Mouse (Mus musculus) lung, embryonic 15.5 days (tissue): ENCODE measurements around the gene Xrn2. TPM values are rescaled to one million over a fixed set of nuclear protein-coding genes. Genes with fewer than 3 reads are reported as not detected.

Experiments used
- ATAC-seq: fragments of 200-750 bp; cut with Nextera tagmentation; 2 replicates; pipeline ENCODE4 v1.8.0; 2017; ENCODE audit warnings: moderate number of reproducible peaks, borderline replicate concordance; ENCODE audit not compliant: low FRiP score, low TSS enrichment; ENCODE audit errors: extremely low read depth
- H3K27ac ChIP-seq: fragments of 300-500 bp; sonication (generic); 2 replicates; pipeline ENCODE4 v1.5.1; 2015; ENCODE audit warnings: moderate library complexity, mild to moderate bottlenecking, inconsistent platforms
- H3K27me3 ChIP-seq: fragments of 300-500 bp; sonication (generic); 2 replicates; pipeline ENCODE4 v1.6.1; 2015; ENCODE audit warnings: inconsistent platforms
- H3K36me3 ChIP-seq: fragments of 300-500 bp; sonication (generic); 2 replicates; pipeline ENCODE4 v1.6.1; 2015; ENCODE audit warnings: inconsistent platforms
- H3K4me1 ChIP-seq: fragments of 300-500 bp; sonication (generic); 2 replicates; pipeline ENCODE4 v1.6.1; 2015; ENCODE audit warnings: inconsistent platforms
- H3K4me2 ChIP-seq: fragments of 300-500 bp; sonication (generic); 2 replicates; pipeline ENCODE4 v1.6.1; 2015; ENCODE audit warnings: inconsistent platforms, mild to moderate bottlenecking, moderate library complexity
- H3K4me3 ChIP-seq: fragments of 300-500 bp; sonication (generic); 2 replicates; pipeline ENCODE4 v1.5.1; 2015; ENCODE audit warnings: mild to moderate bottlenecking, inconsistent platforms
- H3K9ac ChIP-seq: fragments of 300-500 bp; sonication (generic); 2 replicates; pipeline ENCODE4 v1.6.1; 2015; ENCODE audit warnings: inconsistent platforms
- H3K9me3 ChIP-seq: fragments of 300-500 bp; sonication (generic); 2 replicates; pipeline ENCODE4 v1.6.1; 2016; ENCODE audit warnings: inconsistent platforms
- WGBS: fragments of 180-500 bp; shearing (Covaris S2); methylation state at CpG from one replicate; pipeline ENCODE4 v1.1.7; 2015; 5-methylcytosine and 5-hydroxymethylcytosine counted together
- polyA plus RNA-seq: library from polyadenylated mRNA; unstranded; fragments of >200 nt; fragmentation: Nextera tagmentation; extraction: Ambion mirVana; gene quantifications from 2 replicates; pipeline ENCODE4 v1.2.1, GENCODE M21; 2015

The Xrn2 gene
- polyA plus RNA-seq, 1 experiment from 2014 or later: 77.3 TPM

DNA sequence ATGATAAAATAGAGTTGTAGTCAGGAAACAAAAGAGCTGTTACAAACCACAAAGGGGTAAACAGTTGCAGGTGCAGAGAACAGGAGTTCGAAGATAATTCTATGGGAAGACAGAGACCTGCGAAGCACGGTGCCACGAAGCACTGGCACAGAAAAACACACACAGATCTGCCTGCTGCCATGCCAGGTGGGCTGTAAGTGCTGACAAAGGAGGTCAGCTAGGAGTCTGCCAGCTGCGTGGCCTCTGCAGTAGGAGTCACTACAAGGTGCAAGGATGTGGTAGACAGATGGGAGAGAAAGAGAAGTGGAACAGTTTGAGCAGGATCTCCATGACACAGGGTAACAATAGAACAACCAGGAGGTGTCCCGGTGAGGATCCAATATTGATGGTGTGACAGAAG is 114.6 kb downstream of the Xrn2 start:
- Histone ChIP-seq H3K27me3 (no peaks in the 10 kb centered on the region), H3K4me2 (no peak overlapping the region), H3K36me3 (no peaks in the 10 kb centered on the region), H3K4me1 (no peaks in the 10 kb centered on the region), H3K4me3 (no peak overlapping the region), H3K27ac (no peak overlapping the region), H3K9me3 (no peaks in the 10 kb centered on the region), H3K9ac (no peak overlapping the region)
- 71% methylated on average over 6 of the region's 6 CpGs for WGBS
- ATAC-seq: no peak

Other genes starting within 250 kb of the Xrn2 start
- 29.5 and 34.9 TPM in 2 replicates for gene Kiz, start 157.1 kb upstream of the Xrn2 start, polyA plus RNA-seq
- not detected in 2 replicates for gene Nkx2-4, start 72.4 kb downstream of the Xrn2 start, polyA plus RNA-seq
- gene Nkx2-2, start 181.2 kb downstream of the Xrn2 start, polyA plus RNA-seq: not detected in 2 replicates